Mouse (Mus musculus): ENCODE data around the gene Tm2d1.

Gene Tm2d1

DNA sequence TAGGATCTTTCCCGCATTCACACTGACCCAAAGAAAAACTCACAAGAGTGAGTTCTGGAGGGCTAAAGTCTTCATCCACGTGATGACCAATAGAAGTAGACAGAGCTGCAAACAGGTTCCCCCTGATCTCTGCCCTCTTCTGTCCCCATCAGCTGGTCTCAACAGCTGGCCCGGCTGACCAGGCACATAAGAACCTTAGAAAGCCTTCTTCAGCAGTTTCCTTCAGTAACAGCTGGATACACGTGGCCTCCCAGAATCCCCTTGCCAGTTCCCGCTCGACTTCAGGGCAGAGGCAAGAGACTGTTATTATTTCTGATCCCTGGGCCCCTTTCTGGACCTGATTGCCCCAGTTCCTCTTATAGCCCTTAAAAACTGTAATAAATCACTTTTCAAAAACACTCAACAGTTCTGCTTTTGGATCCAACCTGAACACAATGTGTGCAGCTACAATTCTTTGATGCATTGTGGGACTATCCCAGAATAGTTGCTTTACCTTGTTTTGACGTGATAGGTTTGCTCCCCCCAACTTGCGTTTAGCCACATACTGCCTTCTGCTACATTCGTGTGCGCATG, 43.0 kb downstream of the Tm2d1 start:
- Histone ChIP-seq H3K36me3 (ENCODE audit: insufficient read depth, low read length) (no peaks in the 10 kb centered on the region), H3K4me1 (replicated peaks; ENCODE audit: low read depth, low read length) (no peaks in the 10 kb centered on the region), H3K9me3 (ENCODE audit: low read length) (peaks cover 5% of the 10 kb centered on the region), H3K27me3 (ENCODE audit: insufficient read depth, low read length) (no peaks in the 10 kb centered on the region), H3K4me3 (replicated peaks; ENCODE audit: low read length) (no peak overlapping the region)
- TF ChIP-seq POU5F1 (IDR thresholded peaks at IDR 0.05; ENCODE audit: borderline replicate concordance, low read length) (no peak), NANOG (IDR thresholded peaks at IDR 0.05; ENCODE audit: borderline replicate concordance, low read length) (no peak), CTCF (conservative IDR thresholded peaks at IDR 0.05; ENCODE audit: low read length) (no peak)

DNA sequence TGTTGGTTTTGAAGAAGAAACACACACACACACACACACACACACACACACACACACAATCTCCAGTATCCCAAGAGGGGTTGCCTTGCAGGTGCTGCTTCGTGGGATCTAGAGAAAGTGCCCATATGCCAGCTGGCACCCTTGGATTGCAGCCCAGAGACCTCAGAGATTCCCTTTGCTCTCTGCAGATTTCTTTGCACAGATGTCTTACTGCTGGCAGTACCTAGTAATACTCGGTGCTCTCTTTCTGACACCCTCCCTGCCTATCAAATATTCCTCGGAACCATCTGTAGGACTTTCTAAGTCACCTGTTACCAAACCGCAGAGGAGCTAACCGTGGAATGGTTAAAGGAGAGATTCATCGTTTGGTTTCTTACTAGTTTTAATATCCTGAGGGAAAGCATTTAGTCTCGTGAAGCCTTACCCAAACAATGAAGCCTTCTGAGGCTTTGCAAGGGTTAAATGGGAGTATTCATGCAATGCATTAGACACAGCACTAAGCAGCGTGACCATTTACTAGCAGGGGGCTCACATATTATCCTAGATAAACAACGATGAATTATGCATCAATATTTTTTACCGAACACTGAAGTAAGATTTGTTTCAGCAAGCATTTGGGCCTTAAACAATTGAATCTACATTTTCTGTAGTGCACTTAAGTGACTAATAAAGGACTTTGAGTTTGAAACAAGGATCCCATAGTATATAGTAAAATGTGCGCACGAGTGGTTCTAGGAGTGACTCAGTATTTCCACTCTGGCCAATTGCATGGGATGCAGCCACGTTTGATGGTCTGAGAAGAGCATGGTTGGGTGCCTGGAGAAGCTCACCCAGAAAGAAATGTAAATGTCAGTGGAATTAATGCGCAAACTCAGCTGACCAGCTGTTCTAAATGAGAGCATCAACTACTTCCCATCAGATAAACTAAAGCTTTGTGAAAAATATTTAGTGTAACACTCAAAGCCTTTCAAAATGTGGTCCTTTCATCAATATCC, 44.2 kb downstream of the Tm2d1 start:
- TF ChIP-seq CTCF (conservative IDR thresholded peaks at IDR 0.05; ENCODE audit: low read length) (no peak), POU5F1 (IDR thresholded peaks at IDR 0.05; ENCODE audit: borderline replicate concordance, low read length) (no peak), NANOG (IDR thresholded peaks at IDR 0.05; ENCODE audit: borderline replicate concordance, low read length) (no peak)
- Histone ChIP-seq H3K4me3 (replicated peaks; ENCODE audit: low read length) (no peak overlapping the region), H3K4me1 (replicated peaks; ENCODE audit: low read depth, low read length) (no peaks in the 10 kb centered on the region), H3K9me3 (ENCODE audit: low read length) (peaks cover 5% of the 10 kb centered on the region), H3K27me3 (ENCODE audit: insufficient read depth, low read length) (no peaks in the 10 kb centered on the region), H3K36me3 (ENCODE audit: insufficient read depth, low read length) (no peaks in the 10 kb centered on the region)

DNA sequence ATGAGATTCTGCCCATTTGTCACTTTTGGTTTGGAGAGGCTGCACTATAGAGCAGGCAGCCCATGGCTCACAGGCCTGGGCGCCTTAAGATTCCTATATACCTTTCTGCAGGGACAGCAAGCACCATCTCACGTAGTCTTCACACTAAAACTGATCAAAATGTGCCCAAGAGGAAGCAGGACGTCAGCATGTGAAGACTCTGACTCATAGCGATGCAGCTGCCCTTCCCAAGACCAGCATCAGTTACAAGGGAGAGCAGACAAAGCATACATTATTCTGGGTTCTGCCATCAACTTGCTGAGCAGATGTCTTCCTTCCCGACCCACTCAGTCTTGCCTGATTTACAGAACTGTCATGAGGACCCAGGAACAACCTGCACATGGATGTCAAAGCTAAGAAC, 45.9 kb downstream of the Tm2d1 start:
- H3K4me3 ChIP-seq (replicated peaks; ENCODE audit: low read length) = no peak overlapping the region
- H3K27me3 ChIP-seq (ENCODE audit: insufficient read depth, low read length) = no peaks in the 10 kb centered on the region
- no peaks in the 10 kb centered on the region for H3K9me3 ChIP-seq (ENCODE audit: low read length)
- TF ChIP-seq POU5F1 (IDR thresholded peaks at IDR 0.05; ENCODE audit: borderline replicate concordance, low read length) (no peak), NANOG (IDR thresholded peaks at IDR 0.05; ENCODE audit: borderline replicate concordance, low read length) (no peak), CTCF (conservative IDR thresholded peaks at IDR 0.05; ENCODE audit: low read length) (no peak)
- H3K4me1 ChIP-seq (replicated peaks; ENCODE audit: low read depth, low read length) = no peaks in the 10 kb centered on the region
- H3K36me3 ChIP-seq (ENCODE audit: insufficient read depth, low read length) = no peaks in the 10 kb centered on the region

DNA sequence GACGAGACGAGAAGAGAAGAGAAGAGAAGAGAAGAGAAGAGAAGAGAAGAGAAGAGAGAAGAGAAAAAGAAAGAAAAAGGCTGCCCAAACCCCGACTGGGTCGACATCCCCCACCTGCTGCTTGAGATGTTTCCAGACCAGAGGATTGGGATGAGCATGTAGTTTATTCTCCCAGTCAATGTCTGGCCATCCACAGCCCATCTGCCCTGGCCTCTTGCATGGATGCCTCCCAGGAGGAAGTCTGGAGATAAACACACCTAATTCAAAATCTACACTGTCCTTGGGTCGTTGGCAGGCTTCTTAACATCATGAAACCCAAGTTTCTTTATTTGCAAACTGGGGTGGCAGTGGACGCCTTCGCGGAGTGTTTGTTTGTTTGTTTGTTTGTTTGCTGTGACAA, 47.4 kb downstream of the Tm2d1 start:
- Histone ChIP-seq H3K4me3 (replicated peaks; ENCODE audit: low read length) (no peak overlapping the region), H3K4me1 (replicated peaks; ENCODE audit: low read depth, low read length) (no peaks in the 10 kb centered on the region), H3K27me3 (ENCODE audit: insufficient read depth, low read length) (no peaks in the 10 kb centered on the region), H3K9me3 (ENCODE audit: low read length) (no peaks in the 10 kb centered on the region), H3K36me3 (ENCODE audit: insufficient read depth, low read length) (no peaks in the 10 kb centered on the region)
- TF ChIP-seq CTCF (conservative IDR thresholded peaks at IDR 0.05; ENCODE audit: low read length) (no peak), POU5F1 (IDR thresholded peaks at IDR 0.05; ENCODE audit: borderline replicate concordance, low read length) (no peak), NANOG (IDR thresholded peaks at IDR 0.05; ENCODE audit: borderline replicate concordance, low read length) (no peak)

DNA sequence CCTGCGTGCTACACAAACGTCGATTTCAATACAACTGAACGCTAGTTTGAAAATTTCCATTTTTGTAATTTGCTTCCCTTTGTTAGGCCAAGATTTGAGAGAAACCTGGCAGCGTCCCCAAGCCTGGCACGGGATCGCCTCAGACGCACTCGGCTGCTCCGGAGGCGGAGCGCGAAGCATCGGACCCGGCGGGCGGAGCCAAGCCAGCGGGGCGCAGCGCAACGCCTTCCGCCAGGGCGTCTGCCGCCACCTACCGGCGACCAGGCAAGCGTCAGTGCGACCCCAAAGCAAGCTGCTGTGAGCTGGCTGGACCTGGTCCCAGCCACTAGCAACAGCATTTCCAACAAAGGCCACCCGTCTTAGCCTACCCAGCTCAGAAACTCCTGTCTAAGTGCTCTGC, 60.9 kb downstream of the Tm2d1 start:
- Histone ChIP-seq H3K4me1 (replicated peaks; ENCODE audit: low read depth, low read length) (peaks cover 9% of the 10 kb centered on the region), H3K9me3 (ENCODE audit: low read length) (no peaks in the 10 kb centered on the region), H3K4me3 (replicated peaks; ENCODE audit: low read length) (peak overlapping the region; percentile 60), H3K27me3 (ENCODE audit: insufficient read depth, low read length) (peaks cover 19% of the 10 kb centered on the region), H3K36me3 (ENCODE audit: insufficient read depth, low read length) (no peaks in the 10 kb centered on the region)
- TF ChIP-seq POU5F1 (IDR thresholded peaks at IDR 0.05; ENCODE audit: borderline replicate concordance, low read length) = no peak
- peak; percentile 11; the same call in 1 of the 2 replicates for TF ChIP-seq CTCF (conservative IDR thresholded peaks at IDR 0.05; ENCODE audit: low read length)

DNA sequence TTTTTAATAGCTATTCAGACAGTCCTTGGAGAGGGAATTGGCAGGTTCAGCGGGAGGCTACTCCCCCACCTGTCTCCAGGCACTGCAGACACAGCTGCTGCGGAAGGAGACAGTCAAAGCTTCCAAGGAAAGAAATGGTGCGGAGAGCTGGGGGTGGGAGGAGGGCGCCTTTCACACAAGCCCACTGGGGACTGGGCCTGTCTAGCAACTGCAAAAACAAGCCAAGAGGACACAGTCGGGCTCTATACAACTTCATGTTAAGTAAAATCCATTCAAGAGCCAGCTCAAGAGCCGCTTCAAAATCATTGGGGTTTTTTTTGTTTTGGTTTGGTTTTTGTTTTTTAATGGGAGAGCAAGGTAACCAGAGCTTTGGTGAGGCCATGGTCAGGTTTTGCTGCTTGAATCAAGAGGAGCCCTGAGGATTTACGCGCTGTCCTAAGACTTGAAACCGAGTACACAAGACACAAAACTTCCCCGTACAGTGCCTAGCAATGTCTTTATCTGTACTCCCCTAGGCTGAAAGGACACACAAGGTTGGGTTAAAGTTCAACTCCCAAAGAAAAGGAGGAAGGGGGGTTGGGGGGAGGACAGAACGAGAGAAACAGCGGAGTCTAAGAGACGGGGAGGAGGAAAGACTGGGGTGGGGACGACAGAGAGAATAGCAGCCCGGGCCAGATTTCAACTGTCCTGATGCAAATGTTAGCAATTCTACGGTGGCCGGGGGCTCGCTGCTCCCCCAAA, 61.6 kb downstream of the Tm2d1 start:
- Histone ChIP-seq H3K9me3 (ENCODE audit: low read length) (no peaks in the 10 kb centered on the region), H3K36me3 (ENCODE audit: insufficient read depth, low read length) (no peaks in the 10 kb centered on the region), H3K4me1 (replicated peaks; ENCODE audit: low read depth, low read length) (peaks cover 9% of the 10 kb centered on the region), H3K27me3 (ENCODE audit: insufficient read depth, low read length) (peaks cover 19% of the 10 kb centered on the region), H3K4me3 (replicated peaks; ENCODE audit: low read length) (peak overlapping the region; percentile 60)
- TF ChIP-seq CTCF (conservative IDR thresholded peaks at IDR 0.05; ENCODE audit: low read length) (no peak), NANOG (IDR thresholded peaks at IDR 0.05; ENCODE audit: borderline replicate concordance, low read length) (no peak), POU5F1 (IDR thresholded peaks at IDR 0.05; ENCODE audit: borderline replicate concordance, low read length) (no peak)

DNA sequence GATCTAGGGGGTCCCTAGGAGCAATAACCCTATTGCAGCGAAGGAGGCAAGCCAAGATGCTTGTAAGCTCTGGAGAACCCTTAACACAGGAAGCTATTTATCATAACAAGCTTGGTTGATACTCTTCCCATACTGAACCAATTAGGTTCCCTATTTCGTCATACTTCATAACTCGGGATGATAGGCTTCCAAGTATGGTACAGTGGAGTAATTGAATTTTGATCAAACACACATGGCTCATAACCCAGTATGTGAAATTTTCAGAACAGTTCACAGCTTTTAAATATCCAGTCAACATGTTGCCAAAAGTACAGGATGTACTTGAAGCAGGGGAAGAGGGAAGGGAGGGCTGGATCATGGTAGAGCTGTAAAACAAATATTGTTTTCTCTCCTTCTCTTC, 64.3 kb downstream of the Tm2d1 start:
- TF ChIP-seq POU5F1 (IDR thresholded peaks at IDR 0.05; ENCODE audit: borderline replicate concordance, low read length) (no peak), NANOG (IDR thresholded peaks at IDR 0.05; ENCODE audit: borderline replicate concordance, low read length) (no peak)
- peaks cover 9% of the 10 kb centered on the region for H3K4me1 ChIP-seq (replicated peaks; ENCODE audit: low read depth, low read length)
- H3K27me3 ChIP-seq (ENCODE audit: insufficient read depth, low read length) = peaks cover 19% of the 10 kb centered on the region
- H3K36me3 ChIP-seq (ENCODE audit: insufficient read depth, low read length) = no peaks in the 10 kb centered on the region
- no peaks in the 10 kb centered on the region for H3K9me3 ChIP-seq (ENCODE audit: low read length)
- no peak overlapping the region for H3K4me3 ChIP-seq (replicated peaks; ENCODE audit: low read length)

DNA sequence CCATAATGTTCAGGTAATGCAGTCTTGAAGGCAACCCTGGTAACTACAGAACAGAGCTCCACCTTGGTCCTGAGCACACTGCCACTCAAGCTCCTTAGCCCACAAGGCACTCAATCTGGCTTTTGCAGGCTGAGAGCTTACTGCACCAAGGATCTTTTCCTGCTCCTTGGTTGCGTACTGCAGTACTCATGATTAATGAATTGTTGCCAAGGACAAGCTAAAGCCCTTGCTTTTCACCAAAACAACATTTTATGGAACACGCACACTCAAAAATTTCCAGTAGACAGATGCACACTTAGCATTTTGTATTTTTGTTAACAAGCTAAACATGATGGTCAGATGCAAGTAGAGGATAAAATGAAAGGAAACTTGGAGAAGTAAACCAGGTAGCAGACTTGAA, 66.0 kb downstream of the Tm2d1 start:
- H3K36me3 ChIP-seq (ENCODE audit: insufficient read depth, low read length) = no peaks in the 10 kb centered on the region
- H3K4me1 ChIP-seq (replicated peaks; ENCODE audit: low read depth, low read length) = peaks cover 9% of the 10 kb centered on the region
- no peak for TF ChIP-seq POU5F1 (IDR thresholded peaks at IDR 0.05; ENCODE audit: borderline replicate concordance, low read length)
- no peak for TF ChIP-seq CTCF (conservative IDR thresholded peaks at IDR 0.05; ENCODE audit: low read length)
- no peak for TF ChIP-seq NANOG (IDR thresholded peaks at IDR 0.05; ENCODE audit: borderline replicate concordance, low read length)
- no peaks in the 10 kb centered on the region for H3K9me3 ChIP-seq (ENCODE audit: low read length)
- peaks cover 19% of the 10 kb centered on the region for H3K27me3 ChIP-seq (ENCODE audit: insufficient read depth, low read length)
- no peak overlapping the region for H3K4me3 ChIP-seq (replicated peaks; ENCODE audit: low read length)

Data from E14TG2a.4 (cell line).